Mouse (Mus musculus): ENCODE results near the gene Galnt18. TPM values are rescaled to one million over a fixed set of nuclear protein-coding genes. Genes with fewer than 3 reads are reported as not detected.

The Galnt18 gene
- polyA plus RNA-seq, 1 experiment = 3.8 TPM

DNA sequence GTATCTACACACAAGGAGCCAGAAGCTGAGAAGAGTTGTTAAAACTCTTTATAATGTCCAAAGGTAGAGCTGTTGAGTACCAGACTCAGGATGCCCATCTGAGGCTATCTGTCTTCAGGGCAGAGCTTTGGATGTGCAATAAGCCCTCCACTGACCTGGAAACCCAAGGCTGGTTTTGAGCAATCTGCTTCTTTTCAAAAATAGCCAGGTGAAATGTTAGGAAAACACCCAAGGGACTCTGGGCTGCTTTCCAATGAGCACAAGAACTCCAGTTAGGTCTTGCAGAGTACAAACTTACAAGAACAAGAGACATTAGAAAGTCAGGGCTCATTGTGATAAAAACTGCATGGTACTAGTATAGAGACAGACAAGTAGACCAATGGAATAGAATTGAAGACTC is 135.4 kb downstream of the Galnt18 start:
- Histone ChIP-seq H3K27me3 (ENCODE audit: control insufficient read depth, insufficient read depth, low read length) (no peaks in the 10 kb centered on the region), H3K4me1 (ENCODE audit: control insufficient read depth, insufficient read depth, insufficient read length, low read length) (no peaks in the 10 kb centered on the region), H3K27ac (ENCODE audit: insufficient read depth, low read depth, low read length) (no peak overlapping the region), H3K36me3 (ENCODE audit: control insufficient read depth, insufficient read depth, low read length) (no peaks in the 10 kb centered on the region), H3K4me3 (ENCODE audit: low read depth, low read length) (no peak overlapping the region)
- TF ChIP-seq CTCF (IDR thresholded peaks at IDR 0.05; ENCODE audit: extremely low read depth, insufficient read length, insufficient replicate concordance, low read depth, low read length) = no peak
- no peak for TF ChIP-seq POLR2A (IDR thresholded peaks at IDR 0.05; ENCODE audit: low read depth, low read length)

DNA sequence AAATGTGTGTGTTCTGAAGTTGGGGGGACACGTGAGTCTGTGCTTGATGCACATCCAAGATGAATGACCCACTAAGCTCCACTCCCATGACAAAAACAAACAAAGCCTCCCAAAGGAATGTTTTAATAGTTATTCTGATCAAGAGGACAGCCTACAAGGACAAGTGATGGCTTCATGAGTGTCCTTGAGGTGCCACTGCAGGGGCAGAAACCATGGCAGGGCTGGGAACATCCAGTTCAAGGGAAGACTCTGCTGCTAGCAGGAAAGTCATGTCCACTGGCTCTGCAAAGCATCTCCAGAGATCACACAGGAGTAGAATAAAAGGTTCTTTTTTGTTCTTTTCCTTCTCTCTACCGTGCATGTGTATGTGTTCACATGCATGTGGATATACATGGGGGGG is 140.9 kb downstream of the Galnt18 start:
- H3K27me3 ChIP-seq (ENCODE audit: control insufficient read depth, insufficient read depth, low read length) = no peaks in the 10 kb centered on the region
- WGBS = 68% methylated on average over 2 of the region's 2 CpGs
- no peaks in the 10 kb centered on the region for H3K4me1 ChIP-seq (ENCODE audit: control insufficient read depth, insufficient read depth, insufficient read length, low read length)
- no peak overlapping the region for H3K4me3 ChIP-seq (ENCODE audit: low read depth, low read length)
- TF ChIP-seq CTCF (IDR thresholded peaks at IDR 0.05; ENCODE audit: extremely low read depth, insufficient read length, insufficient replicate concordance, low read depth, low read length) = no peak
- no peak for TF ChIP-seq POLR2A (IDR thresholded peaks at IDR 0.05; ENCODE audit: low read depth, low read length)
- no peaks in the 10 kb centered on the region for H3K36me3 ChIP-seq (ENCODE audit: control insufficient read depth, insufficient read depth, low read length)
- no peak overlapping the region for H3K27ac ChIP-seq (ENCODE audit: insufficient read depth, low read depth, low read length)

- WGBS = 75% methylated on average over 5 of the region's 5 CpGs
- Histone ChIP-seq H3K36me3 (ENCODE audit: control insufficient read depth, insufficient read depth, low read length) (no peaks in the 10 kb centered on the region), H3K4me1 (ENCODE audit: control insufficient read depth, insufficient read depth, insufficient read length, low read length) (no peaks in the 10 kb centered on the region), H3K27ac (ENCODE audit: insufficient read depth, low read depth, low read length) (no peak overlapping the region), H3K27me3 (ENCODE audit: control insufficient read depth, insufficient read depth, low read length) (no peaks in the 10 kb centered on the region), H3K4me3 (ENCODE audit: low read depth, low read length) (no peak overlapping the region)
- no peak for TF ChIP-seq POLR2A (IDR thresholded peaks at IDR 0.05; ENCODE audit: low read depth, low read length)
- TF ChIP-seq CTCF (IDR thresholded peaks at IDR 0.05; ENCODE audit: extremely low read depth, insufficient read length, insufficient replicate concordance, low read depth, low read length) = no peak
Measured at GRCm38 (mm10) chr7:111638465-111638864, 141.3 kb downstream of the Galnt18 start.

DNA sequence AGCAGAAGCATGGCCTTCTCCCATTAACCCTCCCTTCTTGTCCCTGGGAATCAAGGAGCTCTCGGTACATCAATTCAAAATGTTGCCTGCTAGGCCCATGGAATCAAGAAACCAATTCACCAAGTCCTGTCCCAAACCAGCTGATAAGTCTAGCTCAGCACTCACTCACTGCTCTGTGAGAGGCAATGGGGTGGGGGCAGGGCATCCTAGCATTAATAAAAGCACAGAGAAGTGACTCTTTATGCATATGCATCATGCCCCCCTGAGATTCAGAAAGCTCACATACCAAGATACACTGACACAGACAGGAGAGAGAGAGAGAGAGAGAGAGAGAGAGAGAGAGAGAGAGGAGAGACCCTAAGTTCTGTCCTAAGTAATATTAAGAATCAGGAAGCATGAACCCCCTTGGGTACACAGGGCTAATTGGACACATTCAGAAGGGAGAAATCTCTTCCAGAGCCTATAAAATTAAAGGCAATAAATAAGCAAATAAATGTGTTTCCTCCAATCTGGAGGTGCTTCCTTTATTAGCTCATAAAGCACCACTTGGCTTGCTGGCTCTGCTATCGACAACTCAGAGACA is 141.8 kb downstream of the Galnt18 start:
- Histone ChIP-seq H3K4me1 (ENCODE audit: control insufficient read depth, insufficient read depth, insufficient read length, low read length) (no peaks in the 10 kb centered on the region), H3K27ac (ENCODE audit: insufficient read depth, low read depth, low read length) (no peak overlapping the region), H3K36me3 (ENCODE audit: control insufficient read depth, insufficient read depth, low read length) (no peaks in the 10 kb centered on the region), H3K27me3 (ENCODE audit: control insufficient read depth, insufficient read depth, low read length) (no peaks in the 10 kb centered on the region), H3K4me3 (ENCODE audit: low read depth, low read length) (no peak overlapping the region)
- WGBS = 75% methylated on average over 2 of the region's 2 CpGs
- TF ChIP-seq POLR2A (IDR thresholded peaks at IDR 0.05; ENCODE audit: low read depth, low read length) (no peak), CTCF (IDR thresholded peaks at IDR 0.05; ENCODE audit: extremely low read depth, insufficient read length, insufficient replicate concordance, low read depth, low read length) (no peak)

- 90% methylated on average over 5 of the region's 5 CpGs for WGBS
- no peak for TF ChIP-seq CTCF (IDR thresholded peaks at IDR 0.05; ENCODE audit: extremely low read depth, insufficient read length, insufficient replicate concordance, low read depth, low read length)
- no peak for TF ChIP-seq POLR2A (IDR thresholded peaks at IDR 0.05; ENCODE audit: low read depth, low read length)
- Histone ChIP-seq H3K36me3 (ENCODE audit: control insufficient read depth, insufficient read depth, low read length) (no peaks in the 10 kb centered on the region), H3K27me3 (ENCODE audit: control insufficient read depth, insufficient read depth, low read length) (no peaks in the 10 kb centered on the region), H3K4me1 (ENCODE audit: control insufficient read depth, insufficient read depth, insufficient read length, low read length) (no peaks in the 10 kb centered on the region), H3K4me3 (ENCODE audit: low read depth, low read length) (no peak overlapping the region), H3K27ac (ENCODE audit: insufficient read depth, low read depth, low read length) (no peak overlapping the region)
Measured at GRCm38 (mm10) chr7:111636503-111636902, 143.3 kb downstream of the Galnt18 start.

DNA sequence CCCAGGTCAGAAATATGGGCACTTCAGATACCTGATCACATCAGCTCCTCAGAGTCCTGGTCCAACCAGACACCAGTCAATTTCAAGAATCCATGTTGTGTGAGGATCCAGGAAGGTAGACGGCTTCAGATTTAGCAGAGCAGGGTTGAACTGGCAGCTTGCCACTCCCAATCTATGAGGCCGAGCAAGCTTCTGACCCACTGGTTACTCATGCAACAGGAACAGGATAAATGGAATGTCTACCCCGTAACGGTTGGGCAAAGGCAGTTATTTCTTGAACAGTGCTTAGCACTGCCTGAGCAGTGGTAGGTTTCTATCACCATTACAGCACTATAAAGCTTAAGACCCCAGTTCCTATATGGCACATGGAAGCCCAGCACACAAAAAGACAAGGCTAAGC is 148.5 kb downstream of the Galnt18 start:
- Histone ChIP-seq H3K4me3 (ENCODE audit: low read depth, low read length) (no peak overlapping the region), H3K36me3 (ENCODE audit: control insufficient read depth, insufficient read depth, low read length) (no peaks in the 10 kb centered on the region), H3K27me3 (ENCODE audit: control insufficient read depth, insufficient read depth, low read length) (no peaks in the 10 kb centered on the region), H3K27ac (ENCODE audit: insufficient read depth, low read depth, low read length) (no peak overlapping the region), H3K4me1 (ENCODE audit: control insufficient read depth, insufficient read depth, insufficient read length, low read length) (no peaks in the 10 kb centered on the region)
- 70% methylated on average over 4 of the region's 4 CpGs for WGBS
- TF ChIP-seq CTCF (IDR thresholded peaks at IDR 0.05; ENCODE audit: extremely low read depth, insufficient read length, insufficient replicate concordance, low read depth, low read length) (no peak), POLR2A (IDR thresholded peaks at IDR 0.05; ENCODE audit: low read depth, low read length) (no peak)

GRCm38 (mm10) chr7:111626232-111626631 is 153.5 kb downstream of the Galnt18 start:
- TF ChIP-seq POLR2A (IDR thresholded peaks at IDR 0.05; ENCODE audit: low read depth, low read length) = no peak
- TF ChIP-seq CTCF (IDR thresholded peaks at IDR 0.05; ENCODE audit: extremely low read depth, insufficient read length, insufficient replicate concordance, low read depth, low read length) = no peak
- Histone ChIP-seq H3K27me3 (ENCODE audit: control insufficient read depth, insufficient read depth, low read length) (no peaks in the 10 kb centered on the region), H3K27ac (ENCODE audit: insufficient read depth, low read depth, low read length) (no peak overlapping the region), H3K4me3 (ENCODE audit: low read depth, low read length) (no peak overlapping the region), H3K36me3 (ENCODE audit: control insufficient read depth, insufficient read depth, low read length) (no peaks in the 10 kb centered on the region), H3K4me1 (ENCODE audit: control insufficient read depth, insufficient read depth, insufficient read length, low read length) (no peaks in the 10 kb centered on the region)
- WGBS = 66% methylated on average over 2 of the region's 2 CpGs

All from small intestine, adult 2 months (tissue).